Mouse (Mus musculus): Measurements from ENCODE around the gene Ripor2.

DNA sequence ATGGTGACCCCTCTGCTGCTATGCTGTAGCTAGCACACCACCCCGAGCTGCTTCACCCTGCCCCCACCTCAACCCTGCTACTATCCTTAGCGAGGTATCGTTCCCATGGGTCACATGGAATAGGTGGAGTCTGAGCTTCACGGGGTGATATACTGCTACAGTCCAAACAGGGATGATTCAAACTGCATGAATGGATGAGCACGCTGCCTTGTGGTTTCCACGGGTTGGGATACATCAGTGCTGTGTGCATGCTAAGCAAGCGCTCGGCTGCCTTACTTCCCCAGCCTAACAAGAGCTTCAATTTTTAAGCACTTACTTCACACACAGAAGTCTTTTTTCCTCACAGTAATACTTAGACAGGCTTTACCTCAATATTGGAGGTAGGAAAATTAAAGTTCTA, 168.8 kb downstream of the Ripor2 start:
- TF ChIP-seq CTCF (IDR thresholded peaks at IDR 0.05; ENCODE audit: control insufficient read depth, insufficient read depth, low read length), result no peak
- no peak for TF ChIP-seq POLR2A (IDR thresholded peaks at IDR 0.05; ENCODE audit: borderline replicate concordance, control insufficient read depth, low read depth, low read length)

Measured in bone marrow, adult 2 months (tissue).